Mouse (Mus musculus): ENCODE measurements at regions not wholly inside any gene's neighbourhood (a gene's known extent, or its start where the extent isn't known, plus 50 kb on each side); places are given as distances from the start of the nearest gene placed in this dataset.
A peak's percentile ranks its signal among the peaks of the same experiment; 100 is the strongest.

DNA sequence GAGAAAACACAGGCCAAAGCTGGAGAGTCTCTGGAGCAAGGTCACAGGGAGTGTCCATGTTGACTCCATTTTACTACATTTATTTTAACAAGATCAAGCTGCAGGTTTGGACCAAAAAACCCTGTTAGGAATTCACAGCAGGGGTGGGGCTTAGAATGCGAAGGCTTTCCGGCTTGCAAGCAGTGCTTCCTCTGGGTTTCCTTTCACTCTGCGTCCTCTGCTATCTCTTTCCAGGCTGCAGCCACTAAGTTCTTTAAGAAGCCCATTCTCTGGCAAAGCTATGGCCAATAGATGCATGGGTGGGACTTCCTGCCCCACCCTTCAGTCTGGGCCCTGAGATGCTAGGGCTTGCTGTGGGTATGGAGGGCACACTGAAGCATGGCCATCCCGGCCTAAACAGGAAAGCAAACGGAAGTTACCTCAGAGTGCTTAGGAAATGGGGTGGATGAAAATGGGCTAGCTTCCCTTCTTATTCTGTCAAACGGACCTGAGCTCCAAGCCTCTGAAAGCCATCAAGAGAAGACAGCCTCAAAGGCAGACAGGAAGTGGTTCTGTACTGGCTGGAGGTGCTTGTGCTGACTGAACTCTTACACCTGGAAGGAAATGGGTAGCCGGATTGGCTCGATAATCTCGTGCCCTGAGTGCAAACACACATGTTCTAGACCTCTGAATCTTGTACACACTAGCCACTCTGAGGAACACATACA, 90.6 kb upstream of the C1qtnf7 start:
- peak; percentile 29 for DNase-seq

DNA sequence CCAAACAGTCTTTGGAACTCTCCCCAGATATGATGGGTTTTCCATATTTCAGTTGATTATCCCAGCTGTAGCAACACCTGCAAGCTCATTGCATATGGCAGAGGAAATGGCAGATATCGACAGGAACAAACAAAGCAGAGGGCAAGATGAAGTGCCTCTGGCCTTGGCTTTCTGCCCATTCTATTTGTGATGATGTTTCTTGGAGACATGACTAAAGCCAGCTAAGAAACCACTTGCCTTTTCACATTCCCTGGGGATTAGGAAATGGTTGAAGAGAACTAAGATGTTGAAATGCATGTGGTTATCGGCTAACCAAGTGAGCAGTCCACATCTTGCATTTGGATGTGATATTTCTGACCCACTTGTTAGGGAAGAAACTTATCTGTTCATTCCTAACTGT, 82.0 kb upstream of the C1qtnf7 start:
- DNase-seq = no peak

DNA sequence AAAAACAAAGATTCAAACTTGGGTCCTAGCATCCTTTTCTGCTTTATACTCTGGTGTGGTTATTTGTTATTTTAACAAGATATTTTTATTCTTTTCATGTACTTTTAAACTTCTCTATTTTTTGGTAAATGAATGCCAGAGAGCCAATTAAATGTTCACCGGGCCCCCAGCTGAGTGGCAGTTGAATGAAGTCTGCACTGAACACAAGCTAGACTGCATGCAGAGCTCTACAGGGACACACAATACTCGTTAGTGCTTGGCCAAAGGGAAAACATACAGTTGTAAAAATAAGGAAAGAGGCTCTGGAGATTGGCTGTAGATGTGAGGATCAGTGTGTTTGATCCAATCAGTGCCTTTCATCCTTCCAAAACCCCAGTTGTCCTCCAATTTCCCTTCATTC, 76.1 kb upstream of the C1qtnf7 start:
- DNase-seq = no peak

DNA sequence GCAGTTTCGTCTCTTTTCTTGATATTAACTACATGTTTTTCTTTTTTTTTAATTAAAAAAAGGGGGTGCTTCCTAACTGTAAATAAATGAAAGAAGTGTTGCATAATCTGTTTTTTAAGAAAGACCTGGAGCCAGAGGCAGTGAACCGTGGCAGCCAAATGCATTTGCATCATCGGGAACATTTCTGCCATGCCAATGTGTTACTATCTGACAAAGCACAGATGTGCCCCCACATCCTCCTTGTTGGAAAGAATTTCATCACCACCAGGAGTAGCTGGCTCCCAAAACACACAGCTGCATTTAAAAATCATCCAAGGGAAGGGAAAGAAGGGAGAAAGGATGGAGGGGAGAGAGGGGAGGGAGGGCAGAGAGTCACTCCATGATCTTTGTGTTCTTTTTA, 74.0 kb upstream of the C1qtnf7 start:
- no peak for DNase-seq

DNA sequence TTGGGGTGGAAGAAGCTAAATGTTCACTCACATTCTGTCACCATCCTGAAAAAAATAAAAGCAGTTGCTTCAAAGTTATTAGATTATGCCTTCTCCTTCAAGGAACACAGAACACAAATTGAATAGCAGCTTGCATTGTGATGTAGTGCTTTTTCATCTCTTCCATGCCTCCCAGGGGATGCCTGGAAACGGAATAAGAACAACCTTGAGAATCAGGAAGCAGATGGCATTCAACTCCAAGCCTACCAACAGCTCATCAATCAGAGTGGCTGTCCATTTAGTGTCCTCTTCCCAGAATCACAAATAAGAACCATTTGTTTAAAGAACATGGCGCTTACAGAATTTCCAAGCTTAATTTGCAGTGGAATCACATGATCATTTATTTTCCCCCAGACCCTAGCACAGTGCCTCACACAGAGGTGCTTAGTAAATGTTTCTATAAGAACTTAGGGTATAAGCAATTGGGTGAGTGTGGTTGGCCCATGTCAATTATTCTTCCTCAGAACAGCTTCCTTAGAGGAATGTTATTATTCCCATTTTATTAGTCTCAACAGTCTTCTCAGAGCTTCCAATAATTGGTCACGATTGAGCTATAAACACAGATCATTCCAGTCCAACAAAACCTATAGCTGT, 70.6 kb upstream of the C1qtnf7 start:
- DNase-seq = no peak

DNA sequence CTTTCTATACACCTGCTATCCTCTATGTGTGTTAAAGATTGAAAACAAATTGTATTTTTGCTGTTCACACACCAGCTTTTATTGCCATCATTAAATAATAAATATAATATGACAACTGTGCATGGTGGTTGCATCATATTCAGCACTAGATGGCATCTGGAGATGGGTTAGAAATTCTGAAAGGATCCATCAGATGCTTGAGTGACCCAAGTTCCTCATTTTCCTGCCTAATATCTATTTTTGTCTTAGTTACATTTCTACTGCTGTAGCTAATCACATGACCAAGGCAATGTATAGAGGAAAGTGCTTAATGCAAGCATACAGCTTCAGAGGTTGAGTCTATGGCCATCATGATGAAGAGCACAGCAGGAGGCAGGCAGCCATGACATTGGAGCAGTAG, 69.7 kb upstream of the C1qtnf7 start:
- no peak for DNase-seq

DNA sequence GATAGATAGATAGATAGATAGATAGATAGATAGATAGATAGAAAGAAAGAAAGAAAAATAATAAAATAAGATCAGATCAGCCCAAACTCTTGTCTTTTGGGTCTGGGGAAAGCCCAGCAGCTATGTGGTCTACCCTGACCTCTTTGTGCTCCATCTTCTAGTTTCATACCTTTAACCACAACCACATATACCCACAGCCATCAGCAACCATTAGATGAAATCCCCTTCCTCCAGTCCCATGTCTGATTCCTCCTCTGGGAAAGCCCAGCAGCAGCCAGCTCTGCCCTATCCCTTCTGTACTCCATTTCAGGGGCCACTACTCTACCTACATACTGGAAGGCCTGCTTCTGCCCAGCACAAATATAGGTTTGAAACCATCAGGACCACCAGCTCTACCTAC, 69.0 kb upstream of the C1qtnf7 start:
- DNase-seq = no peak

DNA sequence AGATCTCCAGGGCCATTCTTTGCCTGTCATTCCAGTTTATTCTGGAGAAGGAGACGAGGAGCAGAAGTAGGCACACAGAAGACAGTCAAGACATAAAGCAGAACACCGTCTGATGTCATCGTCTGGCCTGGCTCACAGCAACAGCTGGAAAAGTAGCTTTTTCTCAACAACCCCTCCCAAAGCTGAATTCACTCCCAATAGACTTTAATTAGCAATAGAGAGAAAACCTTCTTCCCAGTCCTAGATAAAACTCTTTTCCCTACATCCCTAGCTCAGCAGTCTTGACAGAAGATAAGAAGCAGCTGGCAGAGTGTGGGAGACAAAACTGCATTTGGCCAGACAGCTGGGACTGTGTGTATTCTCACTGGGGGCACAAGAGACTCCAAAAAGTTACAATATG, 59.3 kb upstream of the C1qtnf7 start:
- DNase-seq = no peak

DNA sequence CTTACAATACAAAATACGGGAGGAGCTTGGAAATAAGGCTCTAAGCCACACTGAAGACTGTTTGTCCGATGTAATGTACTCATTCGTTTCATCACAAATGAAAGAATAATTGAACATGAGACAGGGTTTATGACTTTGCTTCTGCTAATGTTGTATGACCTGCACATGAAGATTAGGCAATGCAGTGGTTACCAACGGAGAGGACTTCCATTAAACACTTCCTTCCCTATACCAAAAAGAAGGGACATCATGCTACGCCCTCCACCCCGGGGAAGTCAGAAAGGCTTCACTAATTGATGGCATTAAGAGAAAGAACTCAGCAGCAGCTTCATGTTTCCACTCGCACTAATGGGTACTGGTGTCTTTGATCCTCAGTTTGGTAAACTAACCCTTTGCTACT, 57.6 kb upstream of the C1qtnf7 start:
- DNase-seq = no peak

DNA sequence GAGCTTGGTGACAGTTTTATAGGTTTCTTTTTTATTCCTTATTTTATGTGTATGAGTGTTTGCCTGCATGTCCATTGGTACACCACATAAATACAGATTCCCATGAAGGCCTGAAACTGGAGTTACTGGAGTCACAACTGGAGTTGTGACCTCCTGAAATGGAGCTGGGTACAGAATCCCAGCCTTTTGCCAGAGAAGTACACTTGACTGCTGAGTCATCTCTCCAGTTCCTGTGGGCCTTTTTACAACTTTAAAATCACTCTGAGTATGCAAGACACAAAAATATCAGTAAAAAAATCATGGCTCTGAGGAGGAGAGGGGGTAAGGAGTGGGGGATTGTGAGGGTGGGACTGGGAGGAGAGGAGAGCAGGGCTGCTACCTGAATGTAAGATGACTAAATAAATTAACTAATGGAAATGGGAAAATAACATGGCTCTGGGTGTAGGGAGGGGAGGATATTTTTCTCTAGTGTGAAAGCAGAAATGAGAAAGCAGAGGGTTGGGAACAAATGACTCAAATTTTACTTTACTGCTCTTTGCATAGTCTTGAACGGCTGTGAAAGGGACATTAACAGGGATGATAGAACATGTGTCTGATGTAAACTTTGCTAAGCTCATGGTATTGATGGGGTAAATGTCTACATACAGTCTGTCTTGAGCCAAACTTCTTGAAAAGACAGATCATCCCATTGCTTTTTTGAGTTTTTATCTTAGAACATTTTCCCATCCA, 53.2 kb upstream of the C1qtnf7 start:
- no peak for DNase-seq

Data from thymus, postnatal 25 days (tissue).